Mouse (Mus musculus): ENCODE data around the gene Cracr2b.

GRCm38 (mm10) chr7:141475011-141475804 lies 14.3 kb downstream of the Cracr2b start, which contains the start of the genes Polr2l and Tspan4:
- peak; percentile 48; the same call in 1 of the 2 replicates for TF ChIP-seq CTCF (IDR thresholded peaks at IDR 0.05; ENCODE audit: borderline replicate concordance, control insufficient read depth, extremely low read depth, insufficient read depth, low read length, poor library complexity)
- peak; percentile 62 for TF ChIP-seq POLR2A (IDR thresholded peaks at IDR 0.05; ENCODE audit: control insufficient read depth, extremely low read depth, insufficient read depth, low read length, poor library complexity)
